Mouse (Mus musculus) embryonic facial prominence, embryonic 13.5 days (tissue): ENCODE measurements around the gene Jakmip3. TPM values are rescaled to one million over a fixed set of nuclear protein-coding genes. Genes with fewer than 3 reads are reported as not detected.
A peak's percentile ranks its signal among the peaks of the same experiment; 100 is the strongest.

ENCODE experiments used
- ATAC-seq: fragments of 200-750 bp; cut with Nextera tagmentation; 2 replicates; pipeline ENCODE4 v1.8.0; 2017; ENCODE audit warnings: low read depth; ENCODE audit not compliant: insufficient number of reproducible peaks, insufficient read depth, low FRiP score, low TSS enrichment
- H3K27ac ChIP-seq: fragments of 300-500 bp; sonication (generic); 2 replicates; pipeline ENCODE4 v1.5.1; 2015; ENCODE audit warnings: moderate library complexity, mild to moderate bottlenecking, inconsistent platforms
- H3K27me3 ChIP-seq: fragments of 300-500 bp; sonication (generic); 2 replicates; pipeline ENCODE4 v1.6.1; 2015; ENCODE audit warnings: mild to moderate bottlenecking, inconsistent platforms
- H3K36me3 ChIP-seq: fragments of 300-500 bp; sonication (generic); 2 replicates; pipeline ENCODE4 v1.6.1; 2015; ENCODE audit warnings: mild to moderate bottlenecking, inconsistent platforms
- H3K4me1 ChIP-seq: fragments of 300-500 bp; sonication (generic); 2 replicates; pipeline ENCODE4 v1.6.1; 2015; ENCODE audit warnings: inconsistent platforms
- H3K4me2 ChIP-seq: fragments of 300-500 bp; sonication (generic); 2 replicates; pipeline ENCODE4 v1.6.1; 2015; ENCODE audit warnings: moderate library complexity, mild to moderate bottlenecking, inconsistent platforms
- H3K4me3 ChIP-seq: fragments of 300-500 bp; sonication (generic); 2 replicates; pipeline ENCODE4 v1.5.1; 2015; ENCODE audit warnings: mild to moderate bottlenecking, inconsistent platforms
- H3K9ac ChIP-seq: fragments of 300-500 bp; sonication (generic); 2 replicates; pipeline ENCODE4 v1.6.1; 2015; ENCODE audit warnings: mild to moderate bottlenecking, inconsistent platforms
- H3K9me3 ChIP-seq: fragments of 300-500 bp; sonication (generic); 2 replicates; pipeline ENCODE4 v1.6.1; 2016; ENCODE audit warnings: inconsistent platforms
- WGBS: fragments of 180-500 bp; shearing (Covaris S2); methylation state at CpG from one replicate; pipeline ENCODE4 v1.1.7; 2015; ENCODE audit warnings: mixed read lengths; 5-methylcytosine and 5-hydroxymethylcytosine counted together
- polyA plus RNA-seq: library from polyadenylated mRNA; unstranded; fragments of >200 nt; fragmentation: Nextera tagmentation; extraction: Ambion mirVana; gene quantifications from 2 replicates; pipeline ENCODE4 v1.2.1, GENCODE M21; 2015

The Jakmip3 gene
- polyA plus RNA-seq, 1 experiment from 2014 or later, result 0.41 TPM

DNA sequence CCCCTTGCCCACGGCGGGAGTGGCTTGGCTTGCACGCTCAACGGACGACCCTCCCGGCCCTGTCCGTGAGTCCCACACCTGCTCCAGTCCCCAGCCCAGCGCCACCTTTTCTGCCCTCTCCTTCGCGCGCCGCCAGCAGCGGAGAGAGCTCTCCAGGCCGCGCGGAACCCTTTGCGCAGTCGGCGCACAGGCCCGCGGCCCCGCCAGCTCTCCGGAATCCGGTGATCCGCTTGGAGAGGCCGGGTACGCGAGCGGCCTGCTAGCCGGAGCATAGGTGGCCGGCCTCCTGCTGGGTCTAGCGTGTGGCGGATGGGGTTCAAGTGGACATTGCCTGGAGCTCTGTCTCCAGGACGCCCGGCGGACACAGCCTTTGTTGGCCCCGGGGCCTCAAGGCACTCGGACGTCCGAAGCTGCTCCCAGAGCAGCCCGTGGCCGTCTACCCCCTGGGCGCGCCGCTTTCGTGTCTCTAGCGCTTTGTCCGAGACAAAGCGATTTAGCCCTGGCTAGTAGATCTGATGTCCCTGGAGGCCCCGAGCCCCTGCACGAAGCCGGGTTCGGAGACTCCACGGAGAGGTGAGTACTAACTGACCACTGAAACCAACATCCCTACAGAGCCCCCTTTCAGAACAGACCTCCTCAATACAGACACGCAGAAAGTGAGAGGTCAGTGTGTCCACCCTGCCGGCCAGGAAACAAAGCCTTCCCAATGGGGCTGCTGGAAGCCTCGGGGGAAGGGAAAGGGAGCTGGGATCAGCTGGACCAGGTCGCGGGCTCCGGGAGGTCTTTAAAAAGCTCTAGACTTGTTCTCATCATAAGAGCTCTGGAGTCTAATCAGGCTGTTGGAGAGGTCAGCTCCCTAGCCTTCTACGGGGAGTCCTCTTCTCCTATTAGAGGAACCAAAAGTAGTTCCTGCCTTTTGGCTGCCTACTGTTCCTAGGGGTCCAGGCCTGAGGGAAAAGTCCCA lies 145.9 kb downstream of the Jakmip3 start:
- WGBS, result 2% methylated on average over 61 of the region's 61 CpGs
- Histone ChIP-seq H3K4me2 (peak overlapping the region; percentile 83), H3K4me3 (peak overlapping the region; percentile 70), H3K27ac (no peak overlapping the region), H3K27me3 (peaks cover 41% of the 10 kb centered on the region), H3K4me1 (peaks cover 24% of the 10 kb centered on the region), H3K9ac (peak overlapping the region; percentile 83), H3K36me3 (peaks cover 12% of the 10 kb centered on the region), H3K9me3 (no peaks in the 10 kb centered on the region)
- peak; percentile 35; the same call in 1 of the 2 replicates for ATAC-seq

DNA sequence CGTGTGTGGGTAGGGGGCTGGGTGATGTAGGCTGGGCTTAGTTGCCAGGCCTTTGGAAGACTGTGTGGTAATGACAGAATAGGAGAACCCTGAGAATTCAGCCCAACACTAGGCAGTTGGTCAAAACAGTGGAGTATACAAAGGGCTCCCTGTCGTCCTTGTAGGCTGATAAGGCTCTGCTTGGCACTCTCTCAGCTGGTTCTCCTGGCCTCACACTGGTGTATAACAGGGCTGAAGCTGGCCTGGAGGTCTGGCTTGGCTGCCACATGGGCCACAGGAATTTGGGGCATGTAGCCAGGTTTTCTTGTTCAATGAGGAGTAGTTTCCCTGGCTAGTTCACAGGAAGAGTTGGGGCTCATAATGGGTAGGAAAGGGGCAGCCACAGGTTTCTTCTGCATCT lies 147.3 kb downstream of the Jakmip3 start:
- H3K4me2 ChIP-seq, result 0 out of 2 replicates have a peak overlapping the region, but pooled peaks have one; percentile 83

DNA sequence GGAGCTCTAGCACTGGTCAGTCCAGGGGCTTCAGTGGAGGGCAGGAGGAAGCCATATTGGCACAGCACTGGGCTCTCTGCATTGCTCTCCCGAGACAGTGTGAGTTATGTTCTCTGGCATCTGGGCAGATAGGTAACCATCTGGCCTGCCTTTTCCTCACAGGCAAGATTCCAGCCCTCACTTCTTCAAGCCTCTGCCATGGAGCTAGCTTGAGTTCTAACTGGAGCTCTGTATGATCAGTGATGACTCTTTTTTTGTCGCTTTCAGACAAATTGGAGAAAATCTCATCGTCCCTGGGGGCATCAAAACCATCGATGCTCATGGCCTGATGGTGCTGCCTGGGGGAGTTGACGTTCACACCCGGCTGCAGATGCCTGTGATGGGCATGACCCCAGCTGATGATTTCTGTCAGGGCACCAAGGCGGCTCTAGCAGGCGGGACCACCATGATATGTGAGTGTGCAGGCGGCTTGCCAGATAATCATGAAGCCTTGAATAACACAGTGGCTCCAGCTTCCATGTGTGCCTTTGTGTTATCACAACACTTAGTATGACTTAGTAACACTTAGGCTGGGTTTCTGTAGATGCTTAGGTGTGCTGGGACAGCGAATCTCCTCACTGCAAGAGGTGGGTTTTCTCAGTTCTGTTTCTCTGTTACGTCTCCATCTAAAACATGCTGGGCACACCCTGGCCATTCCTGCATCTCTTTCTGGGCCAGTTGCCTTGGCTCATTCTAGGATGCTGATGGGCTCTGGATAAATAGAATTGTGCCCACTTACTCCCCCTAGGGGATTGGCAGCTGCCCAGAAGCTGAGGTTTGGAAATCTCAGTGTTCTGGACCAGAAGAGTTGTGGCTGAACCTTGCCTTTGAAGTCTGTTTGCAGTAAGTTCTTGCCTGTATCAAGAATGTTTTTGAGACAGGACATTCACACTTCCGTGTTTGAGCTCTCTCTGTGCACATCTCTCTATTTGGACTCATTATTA lies 149.7 kb downstream of the Jakmip3 start:
- 86% methylated on average over 12 of the region's 12 CpGs for WGBS
- H3K9ac ChIP-seq, result no peak overlapping the region
- peaks cover 24% of the 10 kb centered on the region for H3K4me1 ChIP-seq
- H3K9me3 ChIP-seq, result no peaks in the 10 kb centered on the region
- H3K4me3 ChIP-seq, result no peak overlapping the region
- peaks cover 31% of the 10 kb centered on the region for H3K27me3 ChIP-seq
- ATAC-seq, result no peak
- H3K36me3 ChIP-seq, result peaks cover 34% of the 10 kb centered on the region
- H3K4me2 ChIP-seq, result no peak overlapping the region
- no peak overlapping the region for H3K27ac ChIP-seq

More for the DNA sequence above, 147.3 kb downstream of the Jakmip3 start:
- peaks cover 25% of the 10 kb centered on the region for H3K36me3 ChIP-seq
- no peaks in the 10 kb centered on the region for H3K9me3 ChIP-seq
- no peak overlapping the region for H3K27ac ChIP-seq
- H3K4me3 ChIP-seq, result no peak overlapping the region
- H3K27me3 ChIP-seq, result peaks cover 41% of the 10 kb centered on the region
- 59% methylated on average over 2 of the region's 2 CpGs for WGBS
- H3K9ac ChIP-seq, result no peak overlapping the region
- peaks cover 24% of the 10 kb centered on the region for H3K4me1 ChIP-seq
- no peak for ATAC-seq

DNA sequence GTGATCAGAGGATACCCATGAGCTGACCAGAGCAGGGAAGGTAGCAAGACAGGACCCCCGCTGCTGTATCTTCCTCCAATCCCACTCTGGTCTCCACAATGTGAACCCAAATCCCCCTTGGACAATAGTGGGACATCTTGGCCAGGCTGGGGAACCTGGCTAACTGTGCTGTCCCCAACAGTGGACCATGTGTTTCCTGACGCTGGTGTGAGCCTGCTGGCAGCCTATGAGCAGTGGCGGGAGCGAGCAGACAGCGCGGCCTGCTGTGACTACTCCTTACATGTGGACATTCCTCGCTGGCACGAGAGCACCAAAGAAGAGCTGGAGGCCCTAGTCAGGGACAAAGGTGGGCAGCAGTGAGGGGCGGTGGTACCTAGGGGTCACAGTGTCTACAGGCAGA lies 151.2 kb downstream of the Jakmip3 start:
- peaks cover 34% of the 10 kb centered on the region for H3K36me3 ChIP-seq
- 88% methylated on average over 9 of the region's 9 CpGs for WGBS
- H3K4me2 ChIP-seq, result no peak overlapping the region
- no peak overlapping the region for H3K4me3 ChIP-seq
- H3K27ac ChIP-seq, result no peak overlapping the region
- no peak for ATAC-seq
- peaks cover 17% of the 10 kb centered on the region for H3K4me1 ChIP-seq
- H3K9me3 ChIP-seq, result no peaks in the 10 kb centered on the region
- peaks cover 18% of the 10 kb centered on the region for H3K27me3 ChIP-seq
- H3K9ac ChIP-seq, result no peak overlapping the region

DNA sequence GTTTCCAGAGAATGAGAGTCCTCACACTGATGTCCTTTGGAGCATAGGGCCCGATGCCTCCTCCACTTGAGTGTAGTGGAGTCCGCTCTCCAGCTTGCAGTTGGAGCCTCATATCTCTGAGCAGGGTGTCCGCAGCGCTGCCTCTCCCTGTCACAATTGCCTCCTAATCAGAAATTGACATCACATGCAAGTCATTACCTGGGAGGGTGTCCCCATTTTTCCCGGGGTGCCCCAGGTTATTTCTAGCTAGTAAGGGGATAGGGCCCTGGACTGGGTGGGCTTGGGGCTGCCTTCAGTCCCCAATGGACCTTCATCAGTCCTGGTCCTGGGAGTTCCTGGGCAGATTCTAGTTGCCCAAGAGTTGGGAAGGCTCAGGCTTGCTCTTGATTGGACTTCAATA lies 152.1 kb downstream of the Jakmip3 start:
- Histone ChIP-seq H3K9ac (no peak overlapping the region), H3K27me3 (peaks cover 8% of the 10 kb centered on the region), H3K27ac (no peak overlapping the region), H3K4me1 (peaks cover 7% of the 10 kb centered on the region), H3K9me3 (no peaks in the 10 kb centered on the region), H3K4me2 (no peak overlapping the region), H3K4me3 (no peak overlapping the region), H3K36me3 (peaks cover 34% of the 10 kb centered on the region)
- no peak for ATAC-seq
- WGBS, result 92% methylated on average over 5 of the region's 5 CpGs

DNA sequence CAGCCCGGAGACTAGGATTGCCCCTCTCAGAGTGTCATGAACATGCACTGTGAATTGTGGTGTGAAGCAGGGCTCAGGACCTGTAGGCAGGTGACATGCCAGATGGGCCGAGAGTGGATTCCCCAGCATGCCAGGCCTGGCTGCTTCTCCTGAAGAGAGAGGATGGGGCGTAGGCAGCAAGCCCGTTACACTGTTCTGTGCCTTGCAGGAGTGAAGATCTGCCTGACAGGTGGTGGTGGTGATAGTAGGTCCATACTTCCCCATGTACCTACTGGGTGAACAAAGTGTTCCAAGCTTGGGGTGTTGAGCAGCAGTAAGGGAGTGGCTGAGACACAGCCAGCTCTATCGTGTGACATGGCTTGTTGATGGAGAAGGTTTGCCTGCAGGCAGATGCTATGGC lies 152.6 kb downstream of the Jakmip3 start:
- 82% methylated on average over 5 of the region's 5 CpGs for WGBS

DNA sequence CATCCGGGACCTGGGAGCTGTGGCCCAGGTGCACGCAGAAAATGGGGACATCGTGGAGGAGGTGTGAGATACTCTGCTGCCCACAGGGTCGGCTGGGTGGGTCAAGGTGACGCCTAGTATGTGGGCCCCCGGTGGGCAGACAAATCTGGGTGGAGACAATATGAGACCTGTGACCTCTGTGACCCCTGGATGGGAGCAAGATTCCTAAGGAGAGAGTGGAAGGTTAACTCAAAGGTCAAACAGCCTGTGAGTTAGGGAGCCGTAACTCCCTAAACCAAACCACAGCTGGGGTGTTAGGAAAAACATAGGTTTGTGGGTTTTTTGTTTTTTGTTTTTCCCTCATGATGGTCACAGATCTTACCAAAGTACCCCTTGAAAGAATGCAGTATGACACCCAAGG lies 153.3 kb downstream of the Jakmip3 start:
- Histone ChIP-seq H3K9ac (no peak overlapping the region), H3K4me3 (no peak overlapping the region), H3K9me3 (no peaks in the 10 kb centered on the region), H3K27me3 (no peaks in the 10 kb centered on the region), H3K36me3 (peaks cover 34% of the 10 kb centered on the region), H3K27ac (no peak overlapping the region), H3K4me1 (no peaks in the 10 kb centered on the region), H3K4me2 (no peak overlapping the region)
- 82% methylated on average over 7 of the region's 7 CpGs for whole genome bisulfite sequencing
- no peak for ATAC-seq

More for the DNA sequence above, 152.6 kb downstream of the Jakmip3 start:
- no peak overlapping the region for H3K4me2 ChIP-seq
- no peak overlapping the region for H3K9ac ChIP-seq
- peaks cover 2% of the 10 kb centered on the region; the same call in 1 of the 2 replicates for H3K4me1 ChIP-seq
- no peak overlapping the region for H3K27ac ChIP-seq
- H3K9me3 ChIP-seq, result no peaks in the 10 kb centered on the region
- no peak for ATAC-seq
- H3K27me3 ChIP-seq, result peaks cover 3% of the 10 kb centered on the region; the same call in 1 of the 2 replicates
- peaks cover 34% of the 10 kb centered on the region for H3K36me3 ChIP-seq
- H3K4me3 ChIP-seq, result no peak overlapping the region

DNA sequence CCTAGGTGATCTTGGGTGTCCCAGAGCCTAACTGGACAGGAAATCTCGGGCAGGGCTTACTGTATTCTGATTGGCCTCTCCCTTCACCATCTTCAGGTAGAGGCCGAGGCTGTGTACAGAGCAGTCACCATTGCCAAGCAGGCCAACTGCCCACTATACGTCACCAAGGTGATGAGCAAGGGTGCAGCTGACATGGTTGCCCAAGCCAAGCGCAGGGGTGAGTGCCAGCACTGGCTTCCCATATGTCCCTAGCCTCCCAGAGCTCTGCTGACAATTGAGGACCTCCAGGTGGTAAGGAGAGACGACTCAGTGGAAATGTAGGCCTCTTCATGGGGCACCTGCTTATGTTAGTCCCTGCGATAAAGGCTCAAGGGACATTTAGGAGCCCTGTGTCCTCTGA lies 154.2 kb downstream of the Jakmip3 start:
- no peak for ATAC-seq
- no peaks in the 10 kb centered on the region for H3K9me3 ChIP-seq
- H3K9ac ChIP-seq, result no peak overlapping the region
- H3K27me3 ChIP-seq, result no peaks in the 10 kb centered on the region
- H3K4me2 ChIP-seq, result no peak overlapping the region
- H3K27ac ChIP-seq, result no peak overlapping the region
- WGBS, result 81% methylated on average over 6 of the region's 6 CpGs
- no peak overlapping the region for H3K4me3 ChIP-seq
- H3K36me3 ChIP-seq, result peaks cover 34% of the 10 kb centered on the region
- H3K4me1 ChIP-seq, result no peaks in the 10 kb centered on the region

DNA sequence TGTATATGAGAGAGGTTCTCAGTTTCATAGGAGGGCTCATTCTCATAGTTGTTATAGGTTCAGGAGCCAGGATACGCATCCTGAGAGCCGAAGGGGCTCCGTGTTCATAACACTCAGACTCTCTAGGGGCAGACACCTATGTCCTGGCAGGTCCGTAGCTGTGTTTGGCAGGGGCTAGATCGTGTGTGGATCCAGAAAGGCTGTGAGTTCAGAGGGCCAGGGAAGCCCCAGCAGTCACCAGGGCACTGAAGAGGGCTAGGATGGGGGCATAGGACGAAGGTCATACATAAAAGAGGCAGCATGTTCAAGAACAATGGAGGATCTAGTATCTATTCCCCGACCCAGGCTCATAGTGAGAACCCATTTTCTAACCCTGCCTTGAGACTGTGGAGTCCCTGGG lies 154.8 kb downstream of the Jakmip3 start:
- no peak overlapping the region for H3K9ac ChIP-seq
- peaks cover 34% of the 10 kb centered on the region for H3K36me3 ChIP-seq
- 83% methylated on average over 7 of the region's 7 CpGs for WGBS
- no peak for ATAC-seq
- no peaks in the 10 kb centered on the region for H3K9me3 ChIP-seq
- no peak overlapping the region for H3K27ac ChIP-seq
- no peaks in the 10 kb centered on the region for H3K27me3 ChIP-seq
- no peaks in the 10 kb centered on the region for H3K4me1 ChIP-seq
- no peak overlapping the region for H3K4me3 ChIP-seq
- H3K4me2 ChIP-seq, result no peak overlapping the region

DNA sequence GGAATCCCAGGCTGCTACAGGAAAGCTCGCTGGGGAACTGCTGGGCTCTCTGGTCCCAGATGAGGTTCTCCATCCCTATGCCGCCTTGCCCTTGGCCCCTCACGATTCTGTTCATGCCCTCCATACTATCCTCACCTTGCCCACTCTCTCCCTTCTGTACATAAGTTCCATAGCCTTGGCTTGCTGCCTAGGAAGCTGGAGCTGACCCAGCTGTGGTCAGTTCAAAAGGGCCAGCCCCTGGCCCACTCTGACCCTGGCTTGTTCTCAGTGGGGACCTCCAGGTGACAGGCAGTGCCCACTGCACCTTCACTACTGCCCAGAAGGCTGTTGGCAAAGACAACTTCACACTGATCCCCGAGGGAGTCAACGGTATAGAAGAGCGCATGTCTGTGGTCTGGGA lies 155.9 kb downstream of the Jakmip3 start:
- Histone ChIP-seq H3K9me3 (no peaks in the 10 kb centered on the region), H3K4me1 (no peaks in the 10 kb centered on the region), H3K4me2 (no peak overlapping the region), H3K27me3 (no peaks in the 10 kb centered on the region), H3K27ac (no peak overlapping the region), H3K4me3 (no peak overlapping the region), H3K36me3 (peaks cover 23% of the 10 kb centered on the region), H3K9ac (no peak overlapping the region)
- 86% methylated on average over 6 of the region's 6 CpGs for WGBS
- ATAC-seq, result no peak

DNA sequence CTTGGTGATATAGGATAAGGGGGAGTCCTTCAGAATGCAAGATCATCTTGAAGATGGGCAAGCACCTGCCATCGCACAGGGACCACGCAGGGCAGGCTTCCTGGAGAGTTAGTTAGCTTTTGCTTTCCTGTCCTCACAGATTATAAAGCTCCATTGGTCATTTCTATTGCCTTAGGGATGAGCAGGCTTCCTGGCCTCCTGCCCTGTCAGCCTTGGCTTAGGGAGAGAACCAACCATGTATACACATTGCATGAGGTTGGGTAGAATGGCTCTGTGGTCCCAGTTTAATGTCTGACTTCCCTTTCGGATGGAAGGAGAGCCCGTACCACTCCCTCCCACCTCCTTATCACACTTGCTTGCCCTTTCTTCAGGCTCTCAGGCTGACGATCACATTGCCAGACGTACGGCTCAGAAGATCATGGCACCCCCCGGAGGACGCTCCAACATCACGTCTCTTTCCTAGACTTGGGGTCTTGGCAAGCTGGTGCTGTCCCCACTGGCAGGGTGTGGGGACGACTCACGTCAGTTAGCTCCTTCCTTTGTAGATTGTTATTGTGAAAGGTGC lies 160.1 kb downstream of the Jakmip3 start:
- 73% methylated on average over 12 of the region's 12 CpGs for WGBS
- ATAC-seq, result no peak
- Histone ChIP-seq H3K27ac (no peak overlapping the region), H3K4me3 (no peak overlapping the region), H3K36me3 (no peaks in the 10 kb centered on the region), H3K9ac (no peak overlapping the region), H3K4me2 (no peak overlapping the region), H3K4me1 (no peaks in the 10 kb centered on the region), H3K27me3 (no peaks in the 10 kb centered on the region), H3K9me3 (no peaks in the 10 kb centered on the region)
